Mouse (Mus musculus): ENCODE measurements at regions not wholly inside any gene's neighbourhood (a gene's known extent, or its start where the extent isn't known, plus 50 kb on each side); places are given as distances from the start of the nearest gene placed in this dataset.

GRCm38 (mm10) chr9:49946857-49947256 is 148.1 kb upstream of the Ncam1 start:
- no peak for DNase-seq

DNA sequence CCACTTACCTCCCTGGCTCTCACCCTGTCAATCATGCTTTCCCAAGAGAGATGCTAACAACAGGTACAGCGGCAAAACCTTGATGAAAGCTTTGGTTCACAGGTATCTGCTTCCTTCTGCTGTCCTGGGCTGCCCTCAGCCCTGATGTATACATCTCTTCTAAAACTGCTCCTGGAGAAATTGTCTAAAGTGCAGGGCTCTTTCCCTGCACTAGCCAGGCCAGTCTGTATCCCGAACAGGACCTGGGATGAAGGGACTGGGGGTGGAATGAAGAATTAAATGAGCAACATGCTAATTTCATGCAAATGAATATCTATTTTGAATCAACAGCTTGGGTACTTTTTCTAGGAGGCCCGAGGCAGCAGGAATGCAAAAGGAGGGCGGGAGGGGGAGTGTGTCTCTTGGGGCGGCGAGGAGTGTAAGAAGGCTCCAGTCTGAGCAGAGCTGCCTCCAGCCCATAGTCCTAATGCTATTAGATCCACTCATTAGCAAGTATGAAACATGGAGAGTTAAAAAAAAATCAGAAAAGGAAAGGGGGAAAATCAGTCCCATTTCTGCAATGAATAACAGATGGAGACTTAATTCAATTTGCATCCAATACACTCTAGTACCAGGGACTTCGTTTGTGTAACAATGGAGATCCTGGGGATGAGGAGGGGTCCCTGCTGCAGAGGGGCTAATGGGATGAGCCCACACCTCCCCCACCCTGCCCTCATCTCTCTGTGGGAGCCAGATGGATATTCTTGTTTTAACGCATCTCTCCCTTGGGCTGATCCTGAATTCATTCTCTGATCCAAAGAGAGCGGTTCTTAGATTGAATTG is 137.0 kb upstream of the Ncam1 start:
- no peak for DNase-seq

- DNase-seq = no peak
Measured at GRCm38 (mm10) chr9:49928041-49928656, 129.4 kb upstream of the Ncam1 start.

- no peak for DNase-seq
Measured at GRCm38 (mm10) chr9:49927281-49927680, 128.6 kb upstream of the Ncam1 start.

- DNase-seq = no peak
Measured at GRCm38 (mm10) chr9:49925796-49926195, 127.1 kb upstream of the Ncam1 start.

DNA sequence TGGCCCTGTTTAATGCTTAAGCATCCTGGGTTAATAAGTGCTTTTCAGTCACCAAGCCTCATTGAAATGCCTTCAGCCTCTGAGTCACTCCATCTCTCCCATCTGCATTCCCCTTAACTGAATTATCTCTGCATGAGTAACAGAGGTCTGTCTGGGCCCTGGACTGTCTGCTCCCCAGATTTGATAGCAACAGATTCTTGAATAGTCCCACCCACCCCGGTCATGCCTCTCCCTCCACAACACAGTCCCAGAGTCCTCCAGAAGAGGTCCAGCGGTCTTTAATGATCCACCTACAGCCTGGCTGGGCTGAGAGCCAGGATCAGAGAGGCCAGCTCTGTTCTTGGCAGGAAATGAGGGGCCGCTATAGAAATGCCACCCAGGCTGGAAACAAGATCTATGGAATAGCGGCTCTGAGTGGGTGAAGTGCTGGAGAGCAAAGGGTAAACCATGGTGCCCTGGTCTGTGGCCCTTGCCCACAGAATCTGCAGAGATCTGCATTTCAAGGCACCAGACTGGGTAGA is 125.3 kb upstream of the Ncam1 start:
- DNase-seq = no peak

DNA sequence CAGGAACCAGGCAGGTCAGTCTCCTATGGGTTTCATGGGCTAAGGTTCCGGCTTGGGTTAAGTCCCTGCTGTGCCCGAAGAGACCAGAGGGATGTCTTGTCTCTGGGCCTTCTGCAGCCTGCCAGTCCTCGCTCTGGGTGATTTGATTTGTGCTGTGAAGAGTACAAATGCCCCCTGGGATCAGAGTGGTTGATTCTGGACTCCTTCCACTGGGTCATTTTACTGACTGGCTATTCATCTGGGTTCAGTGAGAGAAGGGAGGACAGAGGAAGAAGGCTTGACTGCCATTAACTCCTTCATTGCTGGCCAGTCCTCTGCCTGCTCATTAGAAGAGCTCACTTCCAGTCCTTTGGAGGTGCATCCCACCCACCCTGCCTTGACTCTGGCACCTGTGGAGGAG is 124.0 kb upstream of the Ncam1 start:
- no peak for DNase-seq

DNA sequence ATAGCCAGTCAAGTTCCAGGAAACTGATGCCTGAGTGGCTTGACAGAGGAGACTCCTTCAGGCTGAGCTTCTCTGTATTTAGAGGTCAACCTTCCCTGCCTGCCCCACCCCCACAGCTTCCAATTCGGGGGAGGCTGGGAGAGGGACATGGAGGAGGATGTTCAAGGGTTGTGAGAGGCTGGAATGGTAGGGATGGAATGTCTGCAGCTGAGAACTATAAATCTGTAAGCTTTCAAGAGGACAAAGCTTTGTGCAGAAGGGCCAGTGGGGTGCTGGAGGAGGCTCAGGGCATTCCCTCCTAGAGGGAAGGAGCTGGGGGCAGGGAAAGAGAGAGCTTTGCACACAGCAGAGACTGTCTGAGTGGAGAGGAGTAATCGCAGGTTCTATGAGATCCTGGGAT is 123.4 kb upstream of the Ncam1 start:
- DNase-seq = no peak

GRCm38 (mm10) chr9:49921306-49921705 is 122.6 kb upstream of the Ncam1 start:
- DNase-seq = no peak

GRCm38 (mm10) chr9:49915046-49915719 is 116.5 kb upstream of the Ncam1 start:
- DNase-seq = no peak

- no peak for DNase-seq
Measured at GRCm38 (mm10) chr9:49913677-49914076, 115.0 kb upstream of the Ncam1 start.

DNA sequence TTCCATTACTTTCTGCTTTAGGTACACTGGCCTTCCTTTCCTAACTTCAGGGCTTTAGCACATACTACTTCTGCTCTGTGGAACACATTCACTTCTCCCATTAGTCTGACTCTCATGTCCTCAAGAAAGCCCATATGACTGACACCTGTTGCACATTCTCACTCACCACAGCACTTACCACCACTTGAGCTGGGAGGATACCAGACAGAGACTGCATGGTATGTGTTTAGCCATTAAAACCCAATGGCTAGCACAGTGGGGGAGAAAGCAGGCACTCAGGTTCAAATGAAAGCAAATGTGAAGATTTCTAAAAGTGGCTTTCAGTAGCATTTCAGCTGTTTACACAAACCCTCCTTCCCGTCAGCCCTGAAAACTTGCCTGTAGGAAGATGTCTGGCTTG is 113.6 kb upstream of the Ncam1 start:
- DNase-seq = no peak

GRCm38 (mm10) chr9:49906306-49906705 is 107.6 kb upstream of the Ncam1 start:
- no peak for DNase-seq

GRCm38 (mm10) chr9:49905703-49906102 is 107.0 kb upstream of the Ncam1 start:
- no peak for DNase-seq

DNA sequence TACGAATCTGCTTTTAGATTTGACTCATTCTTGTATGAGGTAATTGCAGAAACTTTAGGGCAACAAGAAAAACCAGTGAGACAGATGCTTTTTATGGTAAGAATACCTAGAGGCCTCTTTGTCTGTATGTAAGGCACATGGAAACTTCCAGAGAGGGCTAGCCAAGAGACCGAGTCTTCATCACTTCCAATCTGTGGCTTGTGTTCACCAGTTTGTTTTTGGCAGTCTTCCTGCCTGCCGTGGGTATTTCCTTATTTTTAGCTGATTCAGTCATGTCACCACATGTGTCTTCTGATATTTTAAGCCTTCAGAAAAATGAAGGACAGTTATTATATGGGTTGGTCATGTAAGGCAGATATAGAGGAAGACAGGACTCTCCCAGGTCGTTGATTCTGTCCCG is 100.2 kb upstream of the Ncam1 start:
- DNase-seq = no peak

DNA sequence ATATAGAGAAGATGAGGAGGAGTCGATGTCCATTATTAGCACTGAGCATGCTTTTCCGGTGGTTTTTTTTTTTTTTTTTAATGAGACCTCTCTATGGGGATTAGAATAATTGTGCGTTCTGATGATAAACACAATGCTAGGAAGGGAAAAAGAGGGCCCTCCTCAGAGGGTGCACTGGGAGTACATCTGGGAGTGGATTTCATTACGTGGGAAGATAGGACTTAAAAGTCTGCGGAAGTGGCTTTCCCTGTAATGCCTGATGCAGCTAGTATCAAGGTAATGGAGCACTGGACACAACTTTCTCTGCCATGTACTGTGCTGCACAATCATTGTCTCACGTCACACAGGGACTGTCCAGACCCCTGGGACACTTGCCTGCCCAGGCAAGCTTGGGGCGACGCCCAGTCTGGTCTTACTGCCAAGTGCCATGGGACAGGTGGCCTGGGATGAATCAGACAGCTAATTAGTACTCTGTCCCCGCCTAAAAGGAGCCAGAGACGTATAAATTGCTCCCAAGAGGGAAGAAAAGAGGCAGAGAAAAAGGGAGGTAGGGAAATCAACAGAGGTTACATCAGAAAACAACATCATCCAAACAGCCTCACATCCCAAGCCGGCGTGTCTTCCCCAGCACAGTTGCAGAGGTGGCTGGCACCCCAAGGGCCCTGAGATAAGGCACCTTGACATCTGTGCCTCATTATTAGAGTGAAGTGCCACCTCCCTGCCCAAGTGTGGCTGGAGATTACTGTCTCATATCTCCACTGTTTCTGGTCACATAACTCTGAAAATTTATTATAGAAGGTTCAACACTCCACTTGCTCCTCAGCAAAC is 86.0 kb upstream of the Ncam1 start:
- peak; percentile 60 for DNase-seq

DNA sequence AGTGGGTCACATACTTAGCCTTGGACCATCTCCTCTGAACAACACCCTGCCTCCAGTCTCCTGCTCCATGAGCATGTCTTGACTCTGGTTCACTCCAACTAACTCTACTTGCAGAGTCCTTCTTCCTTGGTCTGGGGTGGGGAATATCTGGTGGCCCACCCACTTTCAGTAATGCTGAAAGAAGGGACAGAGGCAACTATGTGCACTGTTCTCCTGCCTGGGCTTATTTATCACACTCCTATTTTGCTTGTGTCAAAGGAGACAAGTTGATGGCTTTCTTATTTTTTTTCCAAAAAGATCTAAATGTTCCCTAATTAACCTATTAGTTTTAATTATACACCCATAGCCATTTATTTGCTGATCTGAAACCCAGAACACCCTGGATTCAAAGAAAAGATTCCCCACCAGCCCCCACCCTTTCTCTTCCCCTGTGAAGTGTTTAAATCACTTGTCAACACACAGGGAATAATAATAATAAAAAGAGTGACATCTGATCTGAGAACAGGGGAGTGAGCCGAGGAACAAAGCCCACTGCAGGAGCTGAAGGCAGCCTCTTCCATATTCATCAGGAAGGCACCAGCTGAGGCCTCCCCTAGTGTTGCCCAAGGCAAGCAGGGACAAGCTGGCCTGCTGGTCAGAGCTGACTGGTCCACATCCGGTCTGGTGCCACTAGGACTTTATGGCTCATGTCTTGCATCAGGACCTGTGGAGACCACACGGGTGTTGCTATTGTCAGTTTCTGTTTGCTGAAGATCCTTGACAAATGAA is 80.8 kb upstream of the Ncam1 start:
- no peak for DNase-seq

GRCm38 (mm10) chr9:49874881-49875280 is 76.2 kb upstream of the Ncam1 start:
- DNase-seq = no peak

DNA sequence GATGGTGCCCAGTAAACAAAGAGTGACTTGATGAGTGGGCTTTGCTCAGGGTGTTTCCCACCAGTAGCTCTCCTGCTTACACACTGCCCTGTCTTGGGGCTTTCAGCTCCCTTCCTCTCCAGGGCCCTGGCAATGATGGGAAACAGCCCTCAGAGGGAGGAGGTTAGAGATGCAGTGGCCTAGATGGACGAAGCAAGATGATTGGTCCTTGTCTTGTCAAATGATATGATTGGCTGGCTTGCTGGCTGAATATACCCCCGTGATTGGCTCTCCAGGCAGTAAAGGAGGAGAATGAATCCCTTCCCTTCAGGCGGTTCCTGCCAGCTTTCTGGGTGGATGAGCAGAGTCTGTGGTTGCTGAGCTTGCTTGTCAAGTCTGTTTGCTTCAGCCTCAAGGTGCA is 74.8 kb upstream of the Ncam1 start:
- peak; percentile 55 for DNase-seq

GRCm38 (mm10) chr9:49851522-49851921 is 52.8 kb upstream of the Ncam1 start:
- DNase-seq = no peak

DNA sequence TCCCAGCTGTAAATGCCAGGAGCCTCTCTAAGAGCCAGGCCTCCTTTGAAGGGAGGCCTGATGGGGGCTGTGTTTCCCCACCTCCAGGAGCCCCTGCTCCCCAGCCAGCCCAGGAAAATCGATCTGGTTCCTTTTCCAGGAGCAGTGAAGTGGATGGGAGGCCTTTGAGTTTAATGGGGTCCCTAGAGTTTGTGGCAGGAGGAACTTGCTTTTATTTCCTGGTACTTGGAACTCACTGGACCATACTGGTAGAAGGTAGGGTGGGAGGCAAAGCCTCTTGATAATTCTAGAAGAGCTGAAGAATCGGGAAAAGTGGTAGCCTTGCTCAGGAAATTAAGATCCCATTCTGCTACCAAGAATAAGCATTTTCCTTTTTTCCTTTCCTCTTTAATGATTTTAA is 50.7 kb upstream of the Ncam1 start:
- no peak for DNase-seq

- no peak for DNase-seq
Measured at GRCm38 (mm10) chr9:49848943-49849342, 50.2 kb upstream of the Ncam1 start.
